Mouse (Mus musculus) cerebellum, adult 2 months (tissue): ENCODE results near the gene Plagl1. TPM values are rescaled to one million over a fixed set of nuclear protein-coding genes. Genes with fewer than 3 reads are reported as not detected.

Experiments
- DNase-seq, 2 experiments: peaks; one replicate each; pipeline ENCODE4 v3.0.0; 2021
- H3K27ac ChIP-seq: fragments of 200-500 bp; 2 replicates; pipeline ENCODE4 v1.5.1; 2012; ENCODE audit warnings: low read length, control low read depth, inconsistent platforms; ENCODE audit not compliant: insufficient read depth
- H3K27me3 ChIP-seq: fragments of 200-500 bp; 2 replicates; pipeline ENCODE4 v1.6.1; 2012; ENCODE audit warnings: inconsistent platforms, mild to moderate bottlenecking, low read length, moderate library complexity; ENCODE audit not compliant: control insufficient read depth, insufficient read depth
- H3K4me1 ChIP-seq: fragments of 200-500 bp; 2 replicates; pipeline ENCODE4 v1.6.1; 2011; ENCODE audit warnings: low read length; ENCODE audit not compliant: control insufficient read depth, insufficient read depth
- H3K4me3 ChIP-seq: fragments of 200-500 bp; replicated peaks from 2 replicates; pipeline ENCODE3; 2011; ENCODE audit warnings: mild to moderate bottlenecking, low read depth, low read length, control low read depth; ENCODE audit not compliant: insufficient read depth
- CTCF ChIP-seq: fragments of 200-500 bp; IDR thresholded peaks from 2 replicates; pipeline ENCODE4 v1.5.1; 2011; ENCODE audit warnings: low read depth, mild to moderate bottlenecking, control low read depth, low read length, moderate library complexity, borderline replicate concordance; ENCODE audit not compliant: insufficient read depth
- POLR2A ChIP-seq: fragments of 200-500 bp; IDR thresholded peaks from 2 replicates; pipeline ENCODE4 v1.6.1; 2011; ENCODE audit warnings: low read length, control low read depth, borderline replicate concordance; ENCODE audit not compliant: insufficient read depth
- WGBS: fragments of 180-500 bp; shearing (Covaris S2); methylation state at CpG from one replicate; pipeline ENCODE4 v1.1.7; 2018; 5-methylcytosine and 5-hydroxymethylcytosine counted together
- polyA plus RNA-seq: library from polyadenylated mRNA; depleted of rRNA; stranded (reverse); fragments of >200 nt; gene quantifications from 2 replicates; pipeline ENCODE4 v1.2.3, GENCODE M21; 2012

Plagl1 gene
- polyA plus RNA-seq, 1 experiment: 12.7 TPM

- Histone ChIP-seq H3K27ac (no peak overlapping the region), H3K4me1 (no peaks in the 10 kb centered on the region), H3K27me3 (no peaks in the 10 kb centered on the region), H3K4me3 (no peak overlapping the region)
- WGBS: 82% methylated on average over 3 of the region's 3 CpGs
- TF ChIP-seq POLR2A (no peak), CTCF (no peak)
- DNase-seq: no peak
These were observed 4.9 kb downstream of the Plagl1 start for GRCm38 (mm10) chr10:13065129-13065752.

- H3K4me1 ChIP-seq: no peaks in the 10 kb centered on the region
- 89% methylated on average over 2 of the region's 2 CpGs for whole genome bisulfite sequencing
- no peak for DNase-seq
- TF ChIP-seq POLR2A (no peak), CTCF (no peak)
- no peak overlapping the region for H3K4me3 ChIP-seq
- no peaks in the 10 kb centered on the region for H3K27me3 ChIP-seq
- H3K27ac ChIP-seq: no peak overlapping the region
These were observed 10.7 kb downstream of the Plagl1 start for GRCm38 (mm10) chr10:13071031-13071430.

DNA sequence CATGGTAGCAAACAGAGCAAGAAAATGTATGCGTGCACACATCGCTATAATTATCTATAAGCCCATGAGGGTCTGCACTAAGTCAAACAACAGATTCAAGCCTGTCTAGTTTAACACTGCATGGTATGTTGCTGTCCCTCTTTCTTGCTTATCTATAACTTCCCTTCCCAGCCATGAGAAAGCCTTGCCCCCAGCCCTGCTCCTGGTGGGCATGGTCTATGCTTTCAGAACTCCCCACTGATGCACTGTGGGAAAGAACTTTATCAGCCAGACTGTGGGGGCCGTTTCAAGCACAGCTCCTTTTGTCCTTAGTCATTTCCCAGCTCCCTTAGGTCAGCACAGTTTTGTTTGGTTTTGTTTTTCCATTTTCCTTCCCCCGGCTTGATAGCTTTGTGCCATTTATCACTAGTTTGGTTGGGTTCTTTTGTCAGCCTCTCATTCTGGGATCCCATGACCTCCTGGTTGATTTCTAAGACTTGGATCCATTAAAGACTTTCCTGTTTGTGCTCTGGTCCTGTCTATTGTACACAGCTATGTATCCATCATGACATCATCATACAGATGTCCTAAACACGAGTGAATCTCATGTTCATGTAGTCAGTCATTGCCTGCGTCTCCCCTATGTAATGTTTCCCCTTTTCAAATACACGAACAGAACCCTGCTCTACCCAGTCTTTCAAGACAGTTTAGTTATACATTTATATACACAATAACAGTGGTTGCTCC, 16.7 kb downstream of the Plagl1 start:
- no peak for DNase-seq
- Histone ChIP-seq H3K27me3 (no peaks in the 10 kb centered on the region), H3K27ac (no peak overlapping the region), H3K4me3 (no peak overlapping the region), H3K4me1 (no peaks in the 10 kb centered on the region)
- WGBS: 63% methylated on average over 7 of the region's 7 CpGs
- no peak for TF ChIP-seq POLR2A
- no peak for TF ChIP-seq CTCF

DNA sequence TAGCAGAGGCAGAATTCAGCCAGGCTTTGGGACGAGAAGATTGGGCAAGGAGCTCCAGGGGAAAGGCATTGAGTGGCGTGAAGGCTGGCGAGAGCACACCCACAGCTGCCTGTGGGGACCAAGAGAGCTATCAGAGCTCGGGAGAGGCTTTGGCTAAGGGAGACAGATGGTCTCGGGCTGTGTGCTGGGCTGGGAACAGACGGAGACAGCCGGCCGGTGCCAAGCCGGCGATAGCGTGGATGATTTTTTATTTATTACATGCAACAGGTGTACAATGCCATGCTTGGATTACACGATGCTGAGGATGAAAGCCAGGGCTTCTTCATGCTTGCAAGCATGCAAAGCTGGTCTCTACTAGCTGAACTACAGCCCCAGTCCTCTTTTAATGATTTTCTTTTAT, 22.2 kb downstream of the Plagl1 start:
- Histone ChIP-seq H3K4me3 (no peak overlapping the region), H3K27me3 (no peaks in the 10 kb centered on the region), H3K27ac (no peak overlapping the region), H3K4me1 (no peaks in the 10 kb centered on the region)
- peak; percentile 66 to 78 for DNase-seq
- 12% methylated on average over 12 of the region's 12 CpGs for WGBS
- TF ChIP-seq POLR2A: no peak
- TF ChIP-seq CTCF: no peak

DNA sequence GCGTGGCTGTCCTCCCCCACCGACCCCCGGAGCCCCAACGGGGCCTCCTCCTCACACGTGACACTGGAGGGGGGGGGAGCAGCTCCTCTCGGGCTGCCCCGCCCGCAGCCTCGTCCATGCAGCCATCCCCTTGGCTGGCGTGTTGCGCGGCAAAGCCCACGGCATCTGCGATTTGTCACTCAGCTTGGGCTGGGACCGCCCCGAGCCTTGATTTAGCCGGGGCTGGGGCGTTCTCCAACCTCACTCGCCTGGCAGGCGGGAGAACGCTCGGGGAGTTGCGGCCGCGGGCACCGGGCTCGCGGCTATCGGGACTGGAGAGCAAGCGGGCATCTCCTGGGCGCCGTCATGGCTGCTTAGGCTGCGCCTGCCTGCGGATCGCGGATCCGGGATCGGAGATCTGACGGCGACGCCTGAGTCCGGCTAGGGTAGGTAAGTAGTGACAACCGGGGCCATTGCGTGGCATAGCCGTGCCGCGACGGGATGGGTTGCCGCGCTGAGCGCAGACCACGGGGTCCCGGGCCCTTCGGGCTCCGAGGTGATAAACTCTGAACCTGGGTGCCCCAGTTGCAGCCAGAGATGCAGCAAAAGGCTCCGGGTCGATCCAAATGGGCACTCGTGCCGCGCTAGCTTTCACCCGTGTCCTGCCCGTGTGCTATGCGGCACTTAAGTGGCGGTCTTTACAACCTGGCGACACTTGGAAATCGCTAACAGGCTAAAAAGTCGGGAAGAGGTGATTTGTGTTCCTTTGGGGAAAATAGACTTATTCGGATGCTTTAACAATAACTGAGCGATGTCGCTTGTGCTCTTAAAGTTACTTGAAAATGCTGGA, 30.5 kb downstream of the Plagl1 start:
- peak; percentile 78 to 82 for DNase-seq
- Histone ChIP-seq H3K27me3 (no peaks in the 10 kb centered on the region; the same call in 1 of the 2 replicates), H3K27ac (no peak overlapping the region), H3K4me1 (no peaks in the 10 kb centered on the region), H3K4me3 (peak overlapping the region; percentile 55)
- TF ChIP-seq CTCF (no peak), POLR2A (0 out of 2 replicates have a peak, but pooled peaks have one; percentile 38)
- WGBS: 58% methylated on average over 70 of the region's 70 CpGs

DNA sequence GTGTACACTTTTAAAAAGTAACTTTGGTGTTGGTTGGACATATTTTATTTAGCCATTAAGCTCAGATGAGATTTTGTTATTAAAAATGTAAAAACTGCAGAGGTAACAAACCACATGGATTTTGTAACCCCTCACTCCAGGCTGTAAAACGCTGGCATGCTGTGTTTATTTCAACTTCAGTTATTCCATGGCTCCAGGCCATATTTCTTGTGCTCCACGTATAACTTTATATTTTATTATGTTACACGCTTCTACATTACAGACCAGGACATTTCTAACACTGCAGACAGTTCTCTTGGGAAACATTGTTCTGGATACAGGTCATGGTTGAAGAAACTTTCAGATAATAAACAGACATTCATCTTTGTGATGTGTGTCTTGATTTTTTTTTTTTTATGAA, 32.7 kb downstream of the Plagl1 start:
- TF ChIP-seq CTCF: no peak
- no peak for TF ChIP-seq POLR2A
- no peaks in the 10 kb centered on the region; the same call in 1 of the 2 replicates for H3K27me3 ChIP-seq
- WGBS: 67% methylated on average over 3 of the region's 3 CpGs

DNA sequence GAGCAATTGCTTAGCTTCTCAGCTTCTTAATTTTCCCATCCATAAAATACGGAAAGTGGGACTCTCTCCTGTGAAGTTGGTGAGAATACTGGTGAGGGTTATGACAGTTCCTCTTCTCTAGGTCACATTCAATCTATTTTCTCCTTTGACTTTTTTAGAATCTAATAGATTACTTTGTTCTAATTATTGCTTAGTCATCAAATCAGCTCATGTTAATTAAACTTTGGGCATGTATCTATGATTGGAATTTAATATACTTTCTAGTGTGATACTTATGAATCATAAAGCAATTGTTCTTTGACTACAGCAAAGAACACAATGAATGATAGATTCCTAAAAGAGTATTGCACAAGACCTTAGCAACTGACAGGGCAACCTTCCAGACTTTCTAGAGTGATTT, 38.6 kb downstream of the Plagl1 start:
- no peak for TF ChIP-seq CTCF
- TF ChIP-seq POLR2A: no peak
- no peak overlapping the region for H3K27ac ChIP-seq
- H3K27me3 ChIP-seq: no peaks in the 10 kb centered on the region
- no peak overlapping the region for H3K4me3 ChIP-seq
- H3K4me1 ChIP-seq: no peaks in the 10 kb centered on the region
- 95% methylated on average over 1 of the region's 1 CpGs for WGBS
- DNase-seq: no peak

More for the DNA sequence above, 32.7 kb downstream of the Plagl1 start:
- Histone ChIP-seq H3K27ac (no peak overlapping the region), H3K4me3 (no peak overlapping the region), H3K4me1 (no peaks in the 10 kb centered on the region)
- DNase-seq: no peak
